Mouse (Mus musculus): Measurements from ENCODE around the gene Muc5ac. TPM values are rescaled to one million over a fixed set of nuclear protein-coding genes. Genes with fewer than 3 reads are reported as not detected.
"Not testable (repeated sequence)": the region's sequence is repeated elsewhere in the genome, so short reads cannot be mapped to it uniquely, and the experiment has no call there.

Muc5ac gene
- total RNA-seq (2021) = not detected
- long read RNA-seq, experiment 1 = 0 reads
- long read RNA-seq, experiment 2 = 0 reads

DNA sequence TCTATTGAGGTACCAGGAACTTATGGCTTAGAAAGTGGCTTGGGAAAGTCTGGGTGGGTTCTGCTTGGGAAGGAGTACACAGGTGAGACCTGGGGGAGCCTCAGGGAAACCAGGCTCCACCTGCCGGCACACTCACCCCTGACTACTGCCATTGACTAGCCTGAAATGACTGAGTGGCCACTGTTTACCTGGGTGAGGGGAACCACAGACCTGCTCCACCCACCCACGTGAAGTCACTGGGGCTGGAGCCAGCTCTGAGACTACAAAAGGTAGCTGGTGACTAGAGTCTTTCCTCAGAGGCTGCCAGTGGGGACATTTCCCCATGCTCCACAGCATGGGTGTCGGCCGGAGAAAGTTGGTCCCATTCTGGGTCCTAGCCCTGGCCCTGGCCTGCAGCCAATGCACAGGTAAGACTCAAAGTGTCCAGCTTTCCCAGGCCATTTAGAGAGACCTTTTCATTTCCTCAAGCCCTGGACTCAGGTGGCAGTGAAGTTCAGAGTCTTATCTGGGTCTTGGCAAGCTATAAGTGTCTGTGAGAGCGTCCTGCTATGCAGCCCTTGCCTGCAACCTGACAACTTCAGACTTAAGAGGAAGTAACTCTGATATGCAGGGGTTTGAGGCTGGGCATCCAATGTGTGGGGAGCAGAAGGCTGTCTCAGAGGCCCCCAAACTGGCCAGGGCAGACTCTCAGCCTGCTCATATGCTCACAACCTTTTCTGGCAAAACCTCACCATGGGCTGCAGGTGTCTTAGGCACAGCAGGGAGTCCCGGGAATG, at the start of gene Muc5ac:
Gene Muc5ac, plus strand, starts transcription at position 296 of the 776 bp plus-strand sequence.
- no peak for DNase-seq

DNA sequence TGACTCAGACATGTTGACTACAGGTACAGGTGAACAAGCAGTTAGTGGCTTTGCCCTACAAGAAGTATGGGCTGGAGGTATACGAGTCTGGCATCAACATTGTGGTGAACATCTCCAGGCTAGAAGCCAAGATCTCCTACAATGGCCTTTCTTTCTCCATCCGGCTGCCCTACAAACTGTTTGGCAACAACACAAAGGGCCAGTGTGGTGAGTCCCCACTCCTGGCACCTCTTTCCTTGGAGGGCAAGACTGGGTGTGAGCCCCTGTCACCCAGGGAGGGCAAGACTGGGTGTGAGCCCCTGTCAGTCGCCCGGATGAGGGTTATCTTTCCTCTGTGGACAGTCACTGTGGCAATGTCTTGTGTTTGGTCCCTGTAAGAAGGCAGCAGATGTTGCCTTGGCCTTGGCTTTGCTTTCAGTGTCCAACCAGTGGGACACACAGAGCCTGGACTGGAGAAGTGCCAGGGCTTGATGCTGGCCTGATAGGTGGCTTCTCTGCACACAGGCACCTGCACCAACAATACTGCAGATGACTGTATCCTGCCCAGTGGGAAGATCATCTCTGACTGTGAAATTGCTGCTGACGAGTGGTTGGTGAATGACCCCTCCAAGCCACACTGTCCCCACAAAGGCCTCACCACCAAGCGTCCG, 41.2 kb upstream of the Muc5ac start:
- no peak for DNase-seq

DNA sequence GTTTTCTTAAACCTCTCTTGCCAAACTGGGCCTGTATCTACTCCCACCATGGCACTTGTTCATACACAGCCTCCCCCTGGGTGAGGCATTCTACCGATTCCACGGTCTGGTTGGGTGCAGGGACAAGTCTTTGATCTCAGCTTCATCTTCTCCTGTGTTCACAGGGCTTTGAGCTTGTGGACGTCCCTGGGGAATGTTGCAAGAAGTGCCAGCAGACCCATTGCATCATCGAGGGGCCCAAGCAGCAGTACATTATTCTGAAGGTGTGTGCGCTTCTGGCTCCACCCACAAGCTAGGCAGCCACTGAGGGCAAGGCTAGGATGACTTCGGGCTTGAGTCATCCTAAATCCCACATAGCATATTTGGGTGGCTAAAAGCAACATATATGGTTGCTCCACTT, 36.3 kb upstream of the Muc5ac start:
- DNase-seq = no peak

DNA sequence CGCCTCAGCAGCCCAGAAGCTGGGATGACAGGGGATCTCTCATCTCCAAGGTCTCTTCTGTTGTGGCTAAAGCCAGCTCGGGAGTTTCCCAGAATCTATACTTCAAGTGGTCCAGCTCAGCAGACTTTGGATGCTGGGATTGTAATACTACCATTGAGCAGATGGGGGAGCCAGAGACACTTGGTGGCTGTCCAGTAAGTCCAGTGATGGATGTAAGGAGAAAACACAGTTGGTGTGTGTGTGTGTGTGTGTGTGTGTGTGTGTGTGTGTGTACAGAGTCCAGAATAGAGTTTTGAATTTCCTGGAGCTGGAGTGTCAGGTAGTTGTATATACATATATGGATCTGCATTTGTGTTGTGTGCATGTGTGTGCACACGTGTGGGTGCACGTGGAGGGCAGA, 32.9 kb upstream of the Muc5ac start:
- DNase-seq = peak; percentile 82

DNA sequence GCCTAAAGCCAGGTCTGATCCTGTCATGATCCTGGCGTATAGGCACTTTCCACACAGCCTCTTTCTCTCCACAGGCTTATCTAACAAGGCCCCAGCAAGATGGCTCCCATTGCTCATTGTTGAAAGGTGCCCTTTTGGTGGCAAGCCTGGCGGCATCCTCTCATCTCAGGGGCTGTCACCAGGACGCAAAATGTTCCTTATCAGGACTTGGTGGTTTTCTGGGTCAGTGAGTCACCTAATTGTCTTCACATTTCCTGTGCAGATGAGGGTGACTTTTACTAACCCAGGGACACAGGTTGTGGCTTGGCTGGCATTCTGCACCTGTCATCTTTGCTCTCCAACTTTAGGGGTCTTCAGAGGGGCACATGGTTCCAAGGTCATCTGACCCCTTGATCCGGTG, 30.5 kb upstream of the Muc5ac start:
- no peak for DNase-seq

DNA sequence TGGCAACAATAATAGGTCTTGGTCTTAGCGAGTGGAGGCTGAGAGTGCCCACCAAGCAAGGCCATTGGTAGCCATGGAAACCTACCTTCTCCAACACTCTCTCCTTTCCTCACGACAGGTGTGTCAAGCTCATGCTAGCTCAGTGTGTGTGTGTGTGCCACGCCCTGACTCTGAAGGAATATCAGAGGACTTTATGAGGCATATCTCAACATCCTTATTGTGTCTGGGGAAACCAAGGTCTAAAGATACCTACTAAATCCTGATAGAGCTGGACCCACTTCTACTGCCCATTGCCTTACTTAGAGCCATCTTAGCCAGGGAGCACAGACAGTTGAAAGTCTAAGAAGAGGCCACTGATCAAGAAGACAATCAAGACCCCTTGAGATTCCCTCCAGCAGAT, 18.3 kb upstream of the Muc5ac start:
- DNase-seq = no peak

DNA sequence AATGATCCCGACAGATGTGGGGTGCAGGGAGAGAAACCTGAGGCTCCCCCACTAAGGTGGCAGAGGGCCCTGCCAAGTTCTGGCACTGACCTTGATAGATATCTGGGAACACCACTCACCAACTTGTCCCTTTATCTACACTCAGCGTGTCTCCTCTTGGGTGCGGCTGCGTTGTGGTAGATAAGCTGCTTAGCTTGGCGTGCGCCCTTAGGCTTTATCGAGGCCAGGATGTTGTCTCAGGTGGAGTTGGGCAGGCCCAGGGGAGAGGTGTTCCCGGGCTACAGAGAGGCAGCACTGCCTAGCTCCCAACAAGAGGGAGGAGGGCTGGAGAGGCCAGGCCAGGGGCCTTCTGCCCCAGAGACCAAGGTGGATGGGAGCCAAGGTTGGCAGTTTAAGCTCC, 17.8 kb upstream of the Muc5ac start:
- no peak for DNase-seq

DNA sequence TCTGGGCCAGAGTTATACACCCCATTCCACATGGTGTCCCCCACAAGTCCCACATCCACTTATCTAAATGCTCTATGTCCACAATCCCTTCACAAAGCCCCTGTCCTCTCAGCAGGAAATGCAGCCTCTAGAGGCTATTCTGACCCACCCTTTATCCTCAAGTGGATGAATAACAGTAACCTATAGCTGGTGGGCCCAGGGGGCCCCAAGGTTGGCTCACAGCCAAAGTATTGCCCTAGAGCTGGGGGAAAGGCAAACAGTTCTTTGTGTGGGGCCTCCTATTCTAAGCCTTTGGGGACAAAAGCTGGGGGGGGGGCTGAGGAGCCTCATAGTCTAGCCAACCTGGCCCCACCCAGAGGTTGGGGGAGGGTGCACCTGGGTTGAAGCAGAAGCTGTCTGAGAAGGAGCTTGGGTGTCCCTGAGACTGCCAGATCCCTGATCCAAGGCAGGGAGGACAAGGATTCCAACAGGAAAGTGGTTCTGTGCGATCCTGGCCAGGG, 16.7 kb upstream of the Muc5ac start:
- no peak for DNase-seq

DNA sequence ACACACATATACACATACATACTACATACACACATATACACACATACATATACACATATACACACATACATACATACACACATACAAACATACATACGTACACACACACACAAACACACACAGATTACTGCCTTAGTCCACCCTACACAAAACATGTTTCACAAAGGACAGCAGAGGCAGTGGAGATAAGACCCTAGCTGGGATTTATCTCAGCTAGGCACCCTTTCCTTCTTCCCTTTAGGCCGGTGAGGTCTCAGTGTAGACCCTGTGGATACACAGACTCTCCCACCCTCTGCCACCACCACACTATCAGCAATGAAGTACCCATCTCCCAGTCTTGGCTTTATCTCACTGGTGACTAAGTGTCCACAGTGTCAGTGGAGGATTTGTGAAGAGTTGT, 13.9 kb upstream of the Muc5ac start:
- no peak for DNase-seq

DNA sequence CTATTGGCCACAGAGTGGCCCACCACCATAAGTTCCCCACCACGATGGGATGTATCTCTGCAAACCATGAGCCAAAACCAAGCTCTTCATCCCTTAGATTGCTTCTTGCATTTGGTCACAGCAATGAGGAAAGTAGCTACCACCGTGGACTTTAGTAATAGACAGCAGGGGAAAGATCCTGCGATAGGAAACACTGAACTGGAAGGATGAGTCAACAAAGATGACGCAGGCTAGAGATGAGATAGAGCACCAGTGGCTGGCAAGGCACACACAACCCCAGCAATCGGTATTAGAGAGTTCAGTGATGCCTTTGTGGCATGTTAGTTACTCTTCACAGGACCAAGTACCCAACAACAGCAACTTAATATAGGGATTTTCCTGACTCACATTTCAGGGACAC, 12.6 kb upstream of the Muc5ac start:
- no peak for DNase-seq

DNA sequence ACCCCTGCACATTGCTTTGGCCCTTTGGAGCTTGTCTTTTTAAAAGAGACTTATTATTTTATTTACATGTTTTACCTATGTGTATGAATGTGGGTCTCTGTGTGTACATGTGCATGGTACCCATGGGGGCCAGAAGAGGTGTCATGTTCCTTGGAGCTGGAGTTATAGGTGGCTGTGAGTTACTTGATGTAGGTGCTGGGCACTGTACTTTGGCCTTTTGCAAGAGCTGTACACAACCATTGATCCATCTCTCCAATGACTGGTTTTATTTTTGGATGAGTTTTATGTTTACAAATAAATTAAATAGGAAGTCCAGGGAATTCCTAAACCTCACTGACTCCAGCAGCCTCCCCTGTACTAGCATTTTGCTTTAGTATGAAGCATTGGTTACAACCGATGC, 5.5 kb downstream of the Muc5ac start:
- no peak for DNase-seq

DNA sequence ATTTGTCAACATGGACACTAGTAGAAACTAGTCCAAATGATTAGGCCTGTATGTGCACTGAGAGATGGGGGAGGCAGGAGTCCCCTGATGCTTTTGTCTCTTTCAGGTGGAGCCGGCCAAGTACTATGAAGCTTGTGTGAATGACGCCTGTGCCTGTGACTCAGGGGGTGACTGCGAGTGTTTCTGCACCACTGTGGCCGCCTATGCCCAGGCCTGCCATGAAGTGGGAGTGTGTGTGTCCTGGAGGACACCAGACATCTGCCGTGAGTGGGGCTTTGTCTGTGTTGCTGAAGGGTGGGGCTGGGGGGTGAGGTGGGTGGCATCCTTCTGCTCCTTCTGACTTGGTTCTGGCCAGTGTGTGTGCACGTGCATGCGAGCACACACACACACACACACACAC, 14.4 kb downstream of the Muc5ac start:
- DNase-seq = no peak

DNA sequence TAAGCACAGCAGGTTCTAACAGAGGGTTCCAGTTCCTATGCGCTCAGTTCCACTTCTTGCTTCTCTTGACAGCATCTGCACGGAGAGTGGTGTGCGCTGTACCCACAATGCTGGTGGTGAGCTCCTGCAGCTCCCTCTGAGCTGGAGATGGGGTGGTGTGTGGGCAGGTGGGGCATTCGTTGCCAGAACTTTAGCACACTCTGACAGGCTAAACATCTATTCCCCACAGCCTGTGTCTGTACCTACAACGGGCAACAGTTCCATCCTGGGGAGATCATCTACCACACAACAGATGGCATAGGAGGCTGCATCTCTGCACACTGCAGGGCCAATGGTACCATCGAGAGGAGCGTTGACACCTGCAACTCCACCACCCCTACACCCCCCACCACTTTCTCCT, 16.6 kb downstream of the Muc5ac start:
- DNase-seq = no peak

DNA sequence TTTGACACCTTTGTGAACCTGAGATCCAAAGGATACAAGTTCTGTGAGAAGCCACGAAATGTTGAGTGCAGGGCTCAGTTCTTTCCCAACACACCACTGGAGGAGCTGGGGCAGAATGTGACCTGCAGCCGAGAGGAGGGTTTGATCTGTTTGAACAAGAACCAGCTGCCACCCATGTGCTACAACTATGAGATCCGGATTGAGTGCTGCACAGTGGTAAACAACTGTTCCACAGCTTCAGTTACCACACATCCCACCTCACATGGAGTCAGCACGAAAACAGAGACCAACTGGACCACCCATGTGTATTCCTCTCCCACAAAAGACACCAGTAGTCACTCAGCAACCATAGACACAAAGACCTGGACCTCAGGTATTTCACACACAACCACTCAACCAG, 19.1 kb downstream of the Muc5ac start:
- not testable (repeated sequence) for DNase-seq

DNA sequence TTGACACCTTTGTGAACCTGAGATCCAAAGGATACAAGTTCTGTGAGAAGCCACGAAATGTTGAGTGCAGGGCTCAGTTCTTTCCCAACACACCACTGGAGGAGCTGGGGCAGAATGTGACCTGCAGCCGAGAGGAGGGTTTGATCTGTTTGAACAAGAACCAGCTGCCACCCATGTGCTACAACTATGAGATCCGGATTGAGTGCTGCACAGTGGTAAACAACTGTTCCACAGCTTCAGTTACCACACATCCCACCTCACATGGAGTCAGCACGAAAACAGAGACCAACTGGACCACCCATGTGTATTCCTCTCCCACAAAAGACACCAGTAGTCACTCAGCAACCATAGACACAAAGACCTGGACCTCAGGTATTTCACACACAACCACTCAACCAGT, 21.2 kb downstream of the Muc5ac start:
- not testable (repeated sequence) for DNase-seq

DNA sequence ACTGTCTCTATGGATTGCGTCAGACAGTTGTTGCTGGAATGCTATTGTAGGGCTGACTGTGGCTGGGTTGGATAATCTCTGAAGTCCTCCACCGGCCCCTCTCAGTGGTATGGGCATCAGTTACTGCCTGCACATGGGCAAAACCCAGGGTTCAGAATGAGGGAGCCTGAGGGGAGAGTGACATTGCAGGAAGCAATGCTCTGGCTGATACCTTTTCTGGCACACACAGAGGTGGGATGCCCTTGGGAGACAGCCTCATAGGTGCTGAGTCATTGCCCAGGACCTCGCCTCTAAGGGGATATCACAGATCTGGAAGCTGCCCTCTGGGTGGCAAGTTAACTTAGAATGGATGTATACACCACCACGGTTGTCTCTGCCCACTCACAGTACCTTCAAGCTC, 24.5 kb downstream of the Muc5ac start:
- no peak for DNase-seq

DNA sequence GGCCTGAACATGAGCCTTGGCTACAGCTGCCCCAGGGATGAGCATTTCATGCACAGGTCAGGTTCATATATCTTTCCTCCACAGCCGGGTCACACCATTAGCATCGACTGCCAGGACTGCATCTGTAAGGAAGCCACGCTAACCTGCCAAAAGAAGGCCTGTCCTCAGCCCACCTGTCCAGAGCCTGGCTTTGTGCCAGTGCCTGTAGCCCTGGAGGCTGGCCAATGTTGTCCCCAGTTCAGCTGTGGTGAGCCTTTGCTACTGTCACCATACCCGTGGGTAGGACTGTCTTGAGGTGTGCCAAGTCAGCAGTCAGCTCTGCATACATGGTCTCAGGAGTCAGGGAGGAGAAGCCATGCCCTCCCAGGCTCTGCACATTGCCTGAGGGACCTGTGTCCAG, 26.6 kb downstream of the Muc5ac start:
- DNase-seq = no peak

DNA sequence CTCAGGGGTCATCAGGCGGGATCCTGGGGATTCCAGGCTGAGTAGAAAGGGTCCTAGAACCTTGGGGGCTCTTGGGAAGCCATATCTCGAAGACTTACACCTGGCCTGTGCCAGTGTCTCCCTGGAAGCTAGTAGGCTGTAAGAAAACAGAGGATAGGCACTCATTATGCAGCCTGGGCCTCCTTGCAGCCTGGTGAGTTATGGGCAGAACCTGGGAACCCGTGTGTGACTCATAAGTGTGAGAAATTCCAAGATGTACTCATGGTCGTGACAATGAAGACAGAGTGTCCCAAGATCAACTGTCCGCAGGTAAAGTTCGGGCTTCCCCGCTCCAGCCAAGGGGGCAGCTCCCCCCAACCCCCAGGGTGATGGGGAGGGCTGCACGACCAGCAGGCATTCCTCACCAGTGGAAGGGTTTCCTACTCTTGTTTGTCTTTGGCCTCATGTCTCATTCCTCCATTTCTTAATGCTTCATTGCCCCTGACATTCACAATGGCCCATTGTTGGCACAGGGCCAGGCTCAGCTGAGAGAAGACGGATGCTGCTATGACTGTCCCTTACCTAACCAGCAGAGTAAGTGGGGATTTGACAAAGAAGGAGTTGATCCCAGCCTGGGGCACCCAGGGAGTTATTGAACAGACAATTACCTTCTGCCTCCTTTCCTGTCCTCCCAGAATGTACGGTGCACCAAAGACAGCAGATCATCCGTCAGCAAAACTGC, 28.7 kb downstream of the Muc5ac start:
- DNase-seq = peak; percentile 59

DNA sequence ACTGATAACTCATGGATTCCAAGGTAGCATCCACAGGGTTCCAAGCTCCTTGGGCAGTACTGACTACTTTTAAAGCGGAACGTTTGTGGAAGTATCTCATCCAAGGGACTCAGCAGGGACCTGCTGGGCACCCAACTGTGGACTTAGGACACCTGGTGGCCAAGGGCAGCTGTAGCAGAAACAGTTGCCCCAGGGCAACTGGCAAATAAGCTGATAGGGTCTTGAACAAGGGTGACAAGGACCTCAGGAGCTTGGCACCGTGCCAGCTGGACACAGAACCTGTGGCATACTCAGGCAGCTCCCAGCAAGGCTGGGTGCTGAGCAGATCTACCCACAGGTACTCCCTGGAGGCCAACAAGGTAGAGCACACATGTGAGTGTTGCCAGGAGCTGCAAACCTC, 29.5 kb downstream of the Muc5ac start:
- no peak for DNase-seq

DNA sequence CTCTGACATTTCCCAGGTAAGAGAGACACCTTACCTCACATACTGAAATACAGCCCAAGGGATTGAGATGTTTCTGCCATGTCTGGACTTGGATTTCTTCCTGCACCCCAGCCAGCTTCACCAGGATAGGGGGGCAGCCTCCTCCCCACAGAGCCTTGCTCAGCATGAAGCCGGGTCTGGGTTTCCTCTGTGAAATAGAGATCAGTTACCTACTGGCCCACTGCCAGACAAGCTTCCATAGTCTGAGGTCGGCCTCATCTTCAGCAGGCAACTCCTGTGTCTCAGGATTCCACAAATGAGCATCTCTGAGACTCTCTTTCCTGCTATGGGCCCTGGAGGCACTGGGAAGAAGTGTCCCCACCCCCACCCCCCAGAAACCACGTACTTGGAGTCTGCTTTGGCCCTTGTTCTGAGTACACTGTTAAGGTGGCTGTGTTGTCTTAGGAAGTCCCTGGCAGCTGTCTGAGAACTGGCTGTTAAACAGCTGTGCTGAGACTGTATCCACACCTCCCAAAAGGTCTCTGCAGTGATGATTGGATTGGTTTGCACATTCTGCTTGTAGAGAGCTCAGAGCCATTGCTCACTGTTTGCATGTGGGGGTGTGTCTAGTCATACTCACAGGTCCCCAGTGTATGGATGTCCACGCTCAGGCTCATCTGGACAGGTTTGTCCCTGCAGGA, 34.0 kb downstream of the Muc5ac start:
- no peak for DNase-seq

DNA sequence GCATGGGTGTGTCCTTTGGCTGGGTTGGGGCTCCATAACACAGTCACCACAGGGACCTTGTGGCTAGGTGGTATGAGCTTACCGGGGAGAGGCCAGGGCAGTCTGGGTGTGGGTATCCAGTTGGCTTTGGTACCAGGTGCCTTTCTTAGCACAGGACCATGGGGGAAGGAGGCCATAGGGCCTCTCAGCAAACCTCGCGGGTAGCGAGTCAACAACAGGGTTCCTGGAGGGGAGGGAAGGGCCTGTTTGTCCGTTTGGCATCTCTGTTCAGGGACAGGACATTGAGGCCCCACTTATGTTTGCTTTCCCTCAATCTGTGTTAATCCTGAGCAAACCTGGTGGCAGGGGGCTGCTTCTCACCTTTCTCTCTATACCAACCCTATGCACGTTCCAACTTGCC, 34.9 kb downstream of the Muc5ac start:
- no peak for DNase-seq

DNA sequence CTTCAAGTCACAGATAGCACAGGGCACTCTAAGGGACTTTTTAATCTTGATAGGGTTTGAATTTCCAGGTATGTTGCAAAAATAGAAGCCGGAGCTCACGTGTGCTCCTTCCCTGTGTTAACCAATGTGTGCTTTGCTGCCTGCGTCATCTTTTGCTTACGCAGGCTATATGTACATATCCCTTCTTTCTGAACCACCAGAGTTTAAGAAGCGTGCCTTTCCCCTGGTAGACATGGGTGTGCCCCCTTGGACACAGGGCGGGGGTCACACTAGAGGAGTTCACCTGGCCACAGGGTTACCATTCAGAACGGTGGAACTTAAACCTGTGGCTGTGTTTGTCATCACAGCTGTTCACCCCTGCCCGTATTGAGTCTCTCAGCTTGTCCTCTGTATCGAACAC, 35.6 kb downstream of the Muc5ac start:
- DNase-seq = no peak

DNA sequence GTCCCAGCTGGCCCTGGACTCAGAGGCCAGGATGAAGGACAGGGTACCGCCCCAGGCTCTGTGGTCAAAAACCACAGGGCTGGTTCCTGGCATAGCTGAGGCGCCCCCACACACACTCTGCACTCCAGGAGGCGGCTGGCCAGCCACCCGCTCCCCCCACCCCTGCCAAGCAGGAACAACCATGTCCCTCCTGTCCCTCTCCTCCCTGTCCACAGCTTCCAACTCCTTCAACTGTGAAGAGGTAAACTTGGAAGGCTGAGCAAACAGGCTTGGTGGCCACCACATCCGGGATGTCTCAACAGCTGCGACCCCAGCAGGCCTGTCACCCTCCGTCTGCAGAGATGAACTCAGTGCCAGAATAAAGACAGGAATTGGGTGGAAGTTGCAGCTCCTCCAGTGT, 47.2 kb downstream of the Muc5ac start:
- no peak for DNase-seq

Data from adrenal gland, postnatal 10 days (tissue).